Mouse (Mus musculus) thymus, postnatal 14 days (tissue): Measurements from ENCODE around the gene Ankrd63.
A peak's percentile ranks its signal among the peaks of the same experiment; 100 is the strongest.

Experiments
- DNase-seq: peaks from one replicate; pipeline ENCODE4 v3.0.0; 2021

The Ankrd63 gene

DNA sequence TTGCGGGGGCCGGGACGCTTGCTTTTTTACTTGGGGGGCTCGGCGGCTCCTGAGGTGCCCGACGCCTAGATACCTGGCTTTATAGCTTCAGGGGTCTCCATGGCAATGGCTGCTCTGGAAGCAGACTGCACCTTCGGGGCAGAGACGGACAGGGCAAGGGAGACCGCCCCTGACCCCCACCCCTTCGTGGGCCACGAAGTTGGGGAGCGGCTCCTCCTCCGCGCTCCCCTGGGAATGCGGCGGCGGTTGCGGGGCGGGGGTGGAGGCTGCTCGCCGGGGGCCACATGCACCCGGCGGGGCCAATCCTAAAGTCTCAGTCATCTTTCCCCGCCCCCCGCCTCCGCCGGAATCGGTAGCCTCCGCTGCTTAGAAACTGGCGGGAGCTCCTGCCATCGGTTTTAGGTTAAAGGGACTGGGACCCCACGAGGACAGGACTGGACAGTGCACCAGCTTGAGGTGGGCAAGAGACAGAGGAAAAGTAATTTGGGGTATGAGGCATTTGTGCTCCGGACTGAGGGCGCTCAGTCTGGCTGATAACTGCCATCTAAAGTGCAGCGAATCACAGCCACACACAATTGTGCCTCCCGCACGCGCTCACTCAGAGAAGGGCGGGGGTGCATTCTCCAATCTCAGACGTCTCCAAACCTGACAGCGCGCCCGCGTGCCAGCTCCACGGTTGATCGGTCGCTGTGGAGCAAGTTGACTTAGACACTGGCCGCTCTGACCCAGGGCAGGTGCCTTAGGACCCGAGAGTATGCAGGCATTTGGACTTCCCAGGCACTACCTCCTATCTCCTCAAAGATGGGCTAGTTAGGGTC lies at the start of gene Ankrd63:
Gene Ankrd63 (minus strand): TSS at position 51 of the 818 bp plus-strand sequence.
- peak; percentile 42 for DNase-seq

DNA sequence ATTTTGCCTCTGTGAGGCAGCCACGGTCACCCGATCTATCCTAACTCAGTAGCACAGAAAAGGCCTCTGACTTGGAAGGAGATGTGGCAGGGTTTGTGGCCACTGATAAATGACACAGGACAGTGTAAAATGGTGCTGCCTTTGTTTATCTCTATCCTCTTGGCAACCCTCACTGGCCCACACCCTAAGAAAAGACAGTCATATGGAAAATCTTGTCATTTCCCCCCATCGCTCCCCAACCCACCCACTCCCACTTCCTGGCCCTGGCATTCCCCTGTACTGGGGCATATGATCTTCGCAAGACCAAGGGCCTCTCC lies 49.0 kb upstream of the Ankrd63 start:
- no peak for DNase-seq

DNA sequence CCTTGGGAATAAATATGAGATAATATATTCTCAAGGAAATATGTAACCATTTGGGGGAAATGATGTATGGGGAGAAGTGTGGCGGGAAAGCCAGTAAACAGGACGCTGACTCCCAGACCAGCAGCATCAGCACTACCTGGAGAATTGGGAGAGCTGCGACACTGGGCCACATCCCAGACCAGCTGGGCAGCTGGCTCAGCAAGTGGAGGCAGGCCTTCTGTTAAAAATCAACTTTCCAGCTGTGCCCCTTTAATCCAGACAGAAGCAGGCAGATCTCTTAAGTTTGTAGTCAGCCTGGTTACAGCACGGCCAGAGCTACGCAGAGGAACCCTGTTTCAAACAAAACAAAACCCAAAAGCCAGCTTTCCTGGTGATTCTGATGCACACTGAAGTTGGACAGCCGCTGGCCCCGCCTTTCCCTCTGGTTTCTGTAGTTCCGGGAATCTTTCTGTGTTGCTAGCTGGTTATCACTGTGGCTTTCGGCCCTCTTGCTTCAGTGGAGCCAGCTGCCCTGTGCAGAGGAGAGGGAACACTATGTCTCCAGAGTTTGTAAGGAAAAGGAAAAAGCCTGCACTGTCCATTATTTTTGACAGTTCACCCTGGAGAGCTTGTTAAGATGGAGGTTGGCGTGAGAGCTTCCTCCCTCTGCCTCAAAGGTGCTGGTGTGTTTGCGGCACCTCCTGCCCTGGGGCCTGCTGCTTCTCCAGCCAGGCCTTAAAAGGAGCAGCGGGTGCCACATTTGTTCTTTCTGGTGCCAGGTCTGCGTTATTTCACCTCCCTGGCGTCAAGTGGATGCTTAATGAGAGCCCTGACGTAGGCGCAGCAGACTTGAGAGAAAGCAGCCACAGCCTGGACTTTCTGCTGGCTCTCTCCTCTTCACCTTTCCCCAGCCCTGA lies 48.4 kb upstream of the Ankrd63 start:
- DNase-seq = no peak

DNA sequence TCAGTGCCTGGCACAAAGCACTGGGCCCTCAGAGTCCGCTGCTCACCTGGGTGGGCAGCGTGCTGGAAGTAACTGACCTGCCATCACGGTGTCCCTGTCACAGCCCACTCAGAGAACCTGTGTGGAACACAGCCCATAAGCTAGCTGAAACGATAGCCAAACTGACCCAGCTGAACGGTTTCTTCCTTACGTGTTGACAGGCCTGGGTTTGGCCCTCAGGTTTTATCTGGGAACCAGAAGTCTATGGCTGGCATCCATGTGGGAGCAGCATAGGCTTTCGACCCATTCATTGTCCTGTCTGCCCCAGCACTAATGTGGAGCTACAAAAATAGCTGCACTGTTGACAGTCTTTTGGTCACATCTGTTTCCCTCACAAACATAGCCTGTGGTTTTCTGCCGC lies 46.7 kb upstream of the Ankrd63 start:
- no peak for DNase-seq

DNA sequence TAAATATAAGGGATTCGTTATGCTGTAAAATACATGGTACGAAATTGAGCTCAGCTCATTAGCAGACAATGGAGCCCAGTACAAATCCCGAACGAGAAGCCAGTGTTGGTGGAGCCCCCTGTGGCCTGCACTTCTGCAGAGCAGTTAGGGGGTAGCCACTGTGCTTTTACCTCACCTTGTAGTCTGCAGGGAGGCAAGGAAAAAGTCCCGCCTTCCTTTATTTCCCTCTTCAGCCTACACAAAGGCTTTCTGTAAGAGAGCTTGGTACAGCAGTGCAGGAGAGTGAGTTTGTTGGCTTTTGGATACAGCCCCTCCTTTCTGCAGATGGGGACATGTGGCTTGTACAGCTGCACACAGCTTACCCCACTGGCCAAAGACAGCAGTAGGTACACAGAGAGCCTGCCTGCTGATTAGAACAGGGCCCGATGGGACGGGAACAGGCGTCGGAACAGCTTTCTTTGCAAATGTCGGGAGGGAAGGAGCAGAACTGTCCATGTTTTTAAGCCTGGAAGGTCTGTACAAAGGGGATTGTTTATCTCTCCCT lies 45.6 kb upstream of the Ankrd63 start:
- DNase-seq = no peak

DNA sequence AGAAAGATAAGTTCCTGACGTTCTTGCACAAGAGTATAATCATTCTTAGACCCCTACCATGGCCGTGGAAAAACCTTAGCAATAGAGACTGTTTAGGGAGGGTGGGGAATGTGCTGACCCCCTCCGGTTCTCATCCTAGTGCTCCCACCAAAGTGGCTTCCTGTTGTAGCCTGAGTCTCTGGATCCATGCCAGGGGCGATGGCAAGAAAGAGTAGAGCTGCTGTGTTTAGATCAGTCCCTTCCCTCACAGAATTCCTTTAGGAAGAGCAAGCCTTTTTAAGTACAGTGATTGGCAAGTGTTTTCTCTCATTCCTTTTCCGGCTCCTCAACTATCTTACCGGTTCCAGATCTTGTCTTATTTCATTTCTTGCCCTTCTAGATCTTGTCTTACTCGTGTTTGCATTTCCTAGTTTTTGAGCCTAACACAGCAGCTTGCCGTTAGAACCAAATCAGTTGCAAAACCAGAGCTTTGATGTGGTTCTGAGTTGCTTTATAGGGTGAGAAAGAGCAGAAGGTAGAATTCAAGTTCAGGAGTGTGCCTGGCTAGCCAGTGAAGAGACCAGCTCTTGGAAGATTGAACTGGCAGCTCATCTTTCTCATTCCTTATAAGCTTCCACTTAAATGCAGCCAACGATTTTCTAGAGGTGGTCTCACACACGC lies 43.7 kb upstream of the Ankrd63 start:
- DNase-seq = no peak

DNA sequence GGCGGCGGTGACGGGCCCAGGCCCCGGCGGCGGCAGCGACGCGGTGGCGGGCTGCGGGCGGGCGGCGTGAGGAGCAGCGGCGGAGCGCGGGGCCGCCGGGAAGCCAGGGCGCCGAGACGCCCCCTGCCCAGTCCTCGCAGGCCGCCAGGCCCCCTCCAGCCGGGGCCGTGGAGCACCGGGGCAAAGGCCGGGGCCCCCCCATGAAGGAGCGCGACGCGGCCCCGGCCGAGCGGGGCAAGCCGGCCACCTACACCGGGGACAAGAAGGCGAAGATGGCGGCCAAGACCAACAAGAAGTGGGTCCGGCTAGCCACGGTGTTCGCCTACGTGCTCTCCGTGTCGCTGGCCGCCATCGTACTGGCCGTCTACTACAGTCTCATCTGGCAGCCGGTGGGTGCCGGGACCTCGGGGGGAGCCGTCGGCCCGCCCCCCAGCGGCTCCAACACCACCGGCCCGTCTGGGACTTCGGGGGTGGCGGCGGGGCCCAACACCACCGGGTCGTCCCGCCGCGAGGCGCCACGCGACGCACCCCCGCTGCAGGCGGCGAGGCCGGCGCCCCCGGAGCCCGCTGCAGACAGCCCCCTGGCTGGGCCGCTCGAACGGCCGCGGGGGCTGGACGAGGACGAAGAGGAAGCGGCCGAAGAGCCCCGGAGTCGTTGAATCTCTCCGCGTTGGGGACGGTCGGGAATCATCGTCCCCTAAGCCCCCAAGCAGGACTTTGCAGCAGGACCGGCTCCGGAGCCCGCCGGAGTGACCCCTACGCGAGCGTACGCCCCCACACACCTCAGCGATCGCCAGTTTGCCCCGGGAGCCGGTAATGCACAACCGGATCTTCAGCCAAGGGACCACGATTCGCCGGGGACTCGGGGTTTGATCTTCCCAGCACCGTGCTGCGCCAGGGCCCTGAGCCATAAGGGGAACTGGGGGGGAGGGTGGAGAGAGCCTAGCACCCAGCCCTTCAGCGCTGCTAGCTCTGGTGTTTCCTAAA lies 42.4 kb upstream of the Ankrd63 start:
- DNase-seq = peak; percentile 64

DNA sequence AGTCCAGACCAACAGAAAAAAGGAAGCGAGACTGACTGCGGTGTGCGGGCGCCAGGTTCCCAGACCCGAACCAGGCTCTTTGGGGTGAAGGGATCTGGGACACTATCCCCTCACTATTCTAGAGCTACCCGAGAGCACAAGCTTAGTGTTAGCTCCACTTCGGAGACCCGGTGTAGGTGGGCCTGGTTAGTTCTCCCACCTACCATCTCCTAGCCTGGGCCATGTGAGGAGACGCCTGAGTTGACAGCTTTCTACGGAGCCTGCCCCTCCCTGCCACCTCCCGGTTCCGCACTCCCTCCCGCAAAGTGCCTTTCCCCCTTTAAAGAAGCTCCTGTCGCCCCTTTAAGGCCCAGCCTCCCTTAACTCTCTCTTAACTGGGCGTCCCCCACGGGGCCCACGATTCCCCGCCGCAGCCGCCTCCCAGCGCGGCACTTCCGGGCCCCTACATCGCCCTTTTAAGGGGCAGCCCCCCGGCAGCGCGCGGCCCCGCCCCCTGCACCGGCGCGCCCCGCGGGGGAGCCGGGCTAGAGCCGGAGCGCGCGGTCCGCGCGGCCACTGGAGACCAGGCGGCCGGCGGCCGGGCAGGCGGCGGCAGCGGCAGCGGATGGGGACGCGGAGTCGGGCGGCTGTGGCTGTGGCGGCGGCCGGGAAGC lies 41.6 kb upstream of the Ankrd63 start, which contains the start of gene Inafm2:
Gene Inafm2 (plus strand): TSS at position 527 of the 653 bp plus-strand sequence.
- DNase-seq = peak; percentile 95

DNA sequence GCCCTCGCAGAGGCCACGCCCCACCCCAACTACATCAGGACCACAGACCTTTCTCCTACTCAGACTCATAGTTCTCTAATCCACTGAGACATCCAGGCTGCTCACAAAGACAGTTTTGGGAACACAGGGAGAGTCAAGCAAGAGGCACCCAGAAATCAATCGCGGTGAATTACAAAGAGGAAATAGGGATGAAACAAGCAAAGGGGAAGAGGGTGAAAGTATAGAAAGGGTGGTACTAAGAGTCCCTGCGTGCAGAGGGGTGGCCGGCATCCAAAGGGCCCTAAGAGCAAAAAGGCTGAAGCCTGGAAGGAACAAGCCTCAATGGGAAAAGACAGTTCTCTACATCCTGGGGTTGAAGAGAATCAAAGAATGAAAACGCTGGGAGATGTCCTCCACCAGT lies 40.9 kb upstream of the Ankrd63 start:
- DNase-seq = no peak

DNA sequence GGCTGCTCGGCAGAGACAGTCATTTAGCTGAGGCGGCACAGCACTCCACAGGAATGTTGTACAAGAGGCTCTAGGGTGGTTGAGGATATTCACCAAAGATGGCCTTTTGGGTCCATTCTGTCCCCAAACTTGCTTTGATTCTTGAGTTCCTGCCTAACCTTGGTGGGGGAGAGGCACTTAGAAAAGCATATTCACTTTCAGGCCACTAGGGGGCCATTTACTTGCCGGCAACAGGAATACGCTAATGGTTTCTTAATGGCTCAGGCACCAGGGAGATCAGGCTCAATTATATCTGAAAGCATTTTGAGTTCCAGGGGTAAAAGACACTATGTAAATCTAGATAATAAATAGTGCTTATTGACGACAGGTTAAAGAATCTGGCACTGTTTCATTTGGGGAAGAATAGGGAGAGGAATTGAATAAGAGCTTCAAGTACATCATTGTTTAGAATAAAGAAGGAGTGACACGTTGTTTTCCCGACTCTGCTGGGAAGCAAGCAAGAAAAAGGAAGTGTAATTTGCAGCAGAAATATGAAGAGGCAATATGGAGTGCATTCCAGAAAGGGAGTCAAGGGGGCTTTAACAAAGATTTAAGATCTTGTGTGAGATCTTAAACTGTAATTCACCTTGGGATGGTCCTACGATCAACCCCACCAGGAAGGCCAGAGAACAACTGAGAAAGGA lies 39.6 kb upstream of the Ankrd63 start:
- DNase-seq = peak; percentile 51

DNA sequence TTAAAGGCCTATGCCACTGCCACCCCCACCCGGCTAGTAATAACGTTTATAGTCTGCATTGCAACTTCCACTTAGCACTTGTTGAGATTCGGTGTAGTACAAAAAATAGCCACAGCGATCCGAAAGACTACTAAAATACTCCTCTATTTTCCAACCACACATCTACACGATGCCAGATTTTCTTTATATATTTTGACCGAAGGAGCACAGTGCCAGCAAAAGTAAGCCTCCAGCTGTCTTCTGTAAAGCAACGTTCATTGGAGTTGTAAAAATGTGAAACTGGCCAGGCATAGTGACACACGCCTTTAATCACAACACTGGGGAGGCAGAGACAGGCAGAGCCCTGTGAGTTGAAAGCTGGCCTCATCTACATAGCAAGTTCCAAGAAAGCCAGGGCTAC lies 37.4 kb upstream of the Ankrd63 start:
- no peak for DNase-seq

DNA sequence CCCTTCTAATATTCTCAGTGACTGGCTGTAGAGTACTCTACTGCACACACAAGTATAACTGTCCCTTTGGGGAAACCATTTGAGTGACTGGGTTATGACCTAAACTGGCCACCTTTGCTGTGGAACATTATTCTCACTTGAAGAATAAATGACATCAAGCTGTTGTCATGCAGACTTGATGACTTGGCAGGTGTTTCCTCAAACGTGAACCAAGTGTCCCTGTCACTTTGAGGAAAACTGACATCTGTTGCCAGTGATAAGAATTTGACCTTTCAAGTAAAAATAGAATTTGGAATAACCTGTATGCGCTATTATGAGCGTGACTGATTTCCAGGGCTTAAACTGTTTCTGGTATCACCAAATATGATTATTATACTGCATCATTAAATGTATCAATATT lies 36.6 kb upstream of the Ankrd63 start:
- no peak for DNase-seq

DNA sequence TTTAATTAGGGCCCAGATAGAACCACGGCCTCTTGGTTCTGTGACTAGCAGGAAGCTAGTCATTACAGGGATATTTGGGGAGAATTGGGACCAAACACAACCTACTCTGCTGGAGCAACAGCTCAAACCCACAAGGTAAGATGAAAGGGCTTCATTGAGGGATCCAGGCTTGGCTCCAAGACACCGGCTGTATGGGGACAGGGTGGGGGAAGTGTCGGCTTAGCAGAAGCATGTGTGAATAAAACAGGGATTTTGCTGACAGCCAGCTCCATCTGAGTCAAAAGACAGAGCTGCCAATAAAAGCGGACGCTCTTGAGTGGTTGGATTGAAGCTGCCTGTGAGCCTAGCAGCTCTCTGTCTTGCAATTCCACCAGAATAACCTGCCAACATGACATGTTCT lies 29.6 kb upstream of the Ankrd63 start:
- DNase-seq = no peak

DNA sequence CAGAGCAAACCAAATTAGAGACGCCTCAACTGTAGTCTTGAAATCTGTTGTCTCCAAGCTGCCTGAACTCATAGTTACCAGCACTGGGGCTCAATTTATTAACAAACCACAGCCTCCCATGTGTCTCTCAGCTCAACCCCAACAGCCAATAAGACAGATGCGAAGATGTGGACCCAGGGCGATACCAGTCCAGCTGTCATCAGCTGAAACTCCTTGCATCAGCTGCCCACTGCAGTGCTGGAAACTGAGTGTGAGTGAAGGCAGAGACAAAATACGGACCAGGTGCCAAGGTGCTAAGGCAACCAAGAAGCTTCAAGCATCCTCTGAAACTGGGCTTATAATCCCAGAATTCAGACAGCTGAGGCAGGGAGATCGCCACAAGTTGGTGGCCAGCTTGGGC lies 28.2 kb upstream of the Ankrd63 start:
- no peak for DNase-seq

DNA sequence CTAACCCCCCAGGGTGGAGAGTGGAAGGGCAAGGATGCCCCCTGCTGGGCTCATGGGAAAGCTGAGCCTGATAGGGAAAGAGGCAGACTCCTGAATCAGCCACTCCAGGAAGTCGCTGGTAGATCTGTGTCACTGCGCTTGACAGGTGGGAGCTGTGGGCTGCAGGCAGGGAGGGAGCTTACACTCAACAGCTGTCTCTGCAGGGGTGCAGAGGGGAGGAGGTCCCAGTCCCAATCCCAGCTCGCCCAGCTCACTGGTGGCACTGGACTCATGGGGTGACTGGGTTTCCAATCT lies 26.8 kb upstream of the Ankrd63 start:
- peak; percentile 86 for DNase-seq

DNA sequence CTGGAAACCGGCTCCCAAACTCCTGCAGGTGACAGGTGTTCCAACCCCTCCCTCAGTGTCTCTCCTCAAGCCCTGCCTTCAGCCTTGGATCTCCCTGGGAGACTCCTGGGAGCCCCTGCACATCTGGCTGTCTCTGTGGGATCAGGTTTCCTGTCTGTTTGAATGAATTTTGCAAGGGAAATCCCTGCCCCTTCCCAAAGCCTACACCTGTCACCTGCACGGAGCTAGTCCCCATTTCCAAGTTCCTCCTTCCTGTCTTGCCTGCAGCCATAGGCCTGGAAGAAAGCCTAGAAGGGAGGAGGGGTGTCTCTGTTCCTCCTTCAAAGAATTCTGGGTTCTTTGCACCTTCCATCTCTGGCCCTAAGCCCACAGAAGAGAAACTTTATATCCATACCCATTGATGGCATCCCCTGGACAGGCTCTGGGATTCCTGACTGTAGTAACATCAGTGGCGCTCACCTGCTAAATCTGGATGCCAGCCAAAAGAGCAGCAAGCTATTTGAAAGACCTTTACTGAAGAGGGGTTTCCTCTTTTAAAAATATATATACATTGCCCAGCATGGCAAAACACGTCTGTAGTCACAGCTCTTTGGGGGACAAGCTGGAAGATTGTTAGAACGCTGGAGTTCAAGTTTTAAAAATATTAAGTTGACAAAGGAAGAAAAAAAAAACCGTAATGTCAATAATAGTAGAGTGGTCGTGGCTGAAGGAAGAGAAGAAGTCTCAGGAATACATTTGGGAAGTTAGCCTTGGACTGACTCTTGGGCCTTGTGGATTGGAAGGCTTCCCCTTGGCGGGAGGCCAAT lies 26.3 kb upstream of the Ankrd63 start:
- no peak for DNase-seq

DNA sequence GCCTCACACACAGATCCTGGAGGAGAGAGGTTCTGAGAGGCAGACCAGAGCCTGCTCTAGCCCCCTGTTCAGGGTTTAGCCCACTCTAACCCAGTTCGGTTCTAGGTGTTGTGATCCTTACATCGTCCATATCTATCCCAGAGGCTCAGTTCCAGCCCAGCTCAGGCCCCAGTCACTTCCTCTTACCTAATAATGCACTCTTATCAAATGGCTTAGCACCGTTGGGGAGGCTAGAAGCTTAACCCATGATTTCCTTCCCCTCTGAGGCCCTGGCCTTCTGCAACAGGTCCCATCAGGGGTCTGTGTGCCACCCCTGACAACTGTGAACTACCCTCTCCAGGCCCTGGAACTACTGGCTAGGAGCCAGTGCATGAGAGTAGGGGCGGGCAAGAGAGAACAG lies 25.4 kb upstream of the Ankrd63 start:
- DNase-seq = no peak

DNA sequence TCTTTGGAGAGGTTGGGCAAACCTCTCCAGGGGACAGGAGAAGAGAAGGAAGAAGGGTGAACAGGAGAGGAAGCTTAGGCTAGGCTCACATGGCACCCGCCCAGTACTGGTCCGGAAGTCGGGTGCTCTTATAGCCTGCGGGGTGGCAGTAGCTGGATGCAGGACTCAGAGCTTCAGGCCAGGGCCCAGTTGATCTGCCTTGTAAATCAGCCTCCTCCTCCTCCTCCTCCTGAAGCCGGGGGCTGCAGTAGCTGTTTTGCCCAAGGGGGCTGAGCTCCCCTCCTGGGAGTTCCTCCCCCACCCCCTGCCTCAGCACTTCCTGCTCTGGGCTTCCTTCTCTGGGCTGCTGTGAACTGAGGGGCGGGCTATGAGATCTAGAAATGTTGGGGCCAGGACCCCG lies 24.6 kb upstream of the Ankrd63 start, which contains the start of gene Plcb2:
Gene Plcb2 (minus strand): TSS at position 102 of the 400 bp plus-strand sequence.
- DNase-seq = peak; percentile 77

DNA sequence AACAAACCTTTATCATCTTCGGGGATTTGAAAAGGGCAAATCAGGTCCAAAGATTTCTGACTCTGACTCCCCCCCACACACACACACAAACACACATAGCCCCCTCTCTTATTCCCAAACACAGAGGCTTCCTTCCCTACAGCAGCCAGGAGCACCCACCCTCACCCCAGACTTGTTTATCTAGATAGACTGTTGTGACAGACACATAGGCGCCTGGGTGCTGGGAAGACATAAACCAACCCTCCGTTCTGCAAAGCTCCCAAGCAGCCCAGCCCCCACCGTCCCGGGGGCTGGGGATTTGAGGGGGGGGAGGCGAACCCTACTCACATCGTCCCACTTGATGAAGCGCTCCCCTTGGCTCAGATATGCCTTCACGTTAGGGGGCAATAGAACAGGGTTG lies 24.1 kb upstream of the Ankrd63 start:
- peak; percentile 57 for DNase-seq

DNA sequence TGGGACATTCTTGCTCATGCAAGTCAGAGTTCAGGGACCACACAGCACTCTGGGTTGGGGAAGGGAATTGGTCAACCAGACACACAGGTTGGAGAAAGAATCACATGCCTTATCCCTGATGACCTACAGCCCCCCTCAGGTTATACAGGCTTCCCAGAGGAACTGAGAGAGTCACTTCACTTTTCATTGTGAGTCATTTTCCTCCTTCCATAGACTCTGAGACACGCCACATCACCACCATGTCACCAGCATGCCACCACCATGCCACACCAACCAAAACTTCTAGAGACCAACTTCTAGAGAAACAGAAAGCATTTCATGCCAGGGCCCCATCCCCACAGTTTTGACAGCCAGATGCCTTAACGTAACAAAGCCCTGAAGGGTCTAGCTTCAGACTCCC lies 23.1 kb upstream of the Ankrd63 start:
- DNase-seq = no peak
